Mouse (Mus musculus) forebrain, embryonic 15.5 days (tissue): ENCODE measurements around the gene Ankk1. TPM values are rescaled to one million over a fixed set of nuclear protein-coding genes. Genes with fewer than 3 reads are reported as not detected.
A peak's percentile ranks its signal among the peaks of the same experiment; 100 is the strongest.

ENCODE experiments used
- ATAC-seq: fragments of 200-750 bp; cut with Nextera tagmentation; replicated peaks from 2 replicates; pipeline ENCODE4 v1.8.0; 2017; ENCODE audit warnings: mild to moderate bottlenecking, moderate TSS enrichment, moderate library complexity
- H3K27ac ChIP-seq: fragments of 300-500 bp; sonication (generic); replicated peaks from 2 replicates; pipeline ENCODE4 v1.5.1; 2015; ENCODE audit warnings: mild to moderate bottlenecking, inconsistent platforms
- H3K27me3 ChIP-seq: fragments of 300-500 bp; sonication (generic); 2 replicates; pipeline ENCODE4 v1.6.1; 2015; ENCODE audit warnings: inconsistent platforms
- H3K36me3 ChIP-seq: fragments of 300-500 bp; sonication (generic); 2 replicates; pipeline ENCODE4 v1.6.1; 2015; ENCODE audit warnings: mild to moderate bottlenecking, inconsistent platforms
- H3K4me1 ChIP-seq: fragments of 300-500 bp; sonication (generic); 2 replicates; pipeline ENCODE4 v1.6.1; 2015; ENCODE audit warnings: inconsistent platforms
- H3K4me2 ChIP-seq: fragments of 300-500 bp; sonication (generic); replicated peaks from 2 replicates; pipeline ENCODE4 v1.6.1; 2015; ENCODE audit warnings: mild to moderate bottlenecking, inconsistent platforms
- H3K4me3 ChIP-seq: fragments of 300-500 bp; sonication (generic); 2 replicates; pipeline ENCODE4 v1.5.1; 2015; ENCODE audit warnings: mild to moderate bottlenecking, inconsistent platforms
- H3K9ac ChIP-seq: fragments of 300-500 bp; sonication (generic); replicated peaks from 2 replicates; pipeline ENCODE4 v1.6.1; 2015; ENCODE audit warnings: mild to moderate bottlenecking, inconsistent platforms
- H3K9me3 ChIP-seq: fragments of 300-500 bp; sonication (generic); 2 replicates; pipeline ENCODE4 v1.6.1; 2016; ENCODE audit warnings: inconsistent platforms
- WGBS: fragments of 180-500 bp; shearing (Covaris S2); methylation state at CpG from one replicate; pipeline ENCODE4 v1.1.7; 2015; ENCODE audit warnings: mixed read lengths; 5-methylcytosine and 5-hydroxymethylcytosine counted together
- polyA plus RNA-seq: library from polyadenylated mRNA; unstranded; fragments of >200 nt; fragmentation: Nextera tagmentation; extraction: Ambion mirVana; gene quantifications from 2 replicates; pipeline ENCODE4 v1.2.1, GENCODE M21; 2015

Ankk1 gene
- polyA plus RNA-seq, 1 experiment from 2014 or later: not detected

DNA sequence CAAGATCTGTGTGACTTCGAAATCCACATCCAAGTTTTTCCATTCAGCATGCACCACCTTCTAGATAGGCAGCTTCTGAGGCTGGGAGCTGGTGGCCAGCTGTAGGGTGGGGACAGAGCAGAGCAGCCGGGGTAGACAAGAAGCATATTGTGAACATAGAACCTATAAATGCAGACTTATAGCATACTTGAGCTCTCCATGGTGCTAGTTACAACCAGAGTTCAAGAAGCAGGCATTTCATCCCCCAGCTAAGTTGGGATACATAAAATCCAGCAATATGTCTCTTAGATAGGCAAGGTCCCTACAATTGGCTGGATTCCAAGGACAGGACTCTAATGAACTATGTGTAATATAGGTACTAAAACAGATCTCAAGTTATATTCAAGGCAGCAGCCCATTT, 23.1 kb downstream of the Ankk1 start:
- Histone ChIP-seq H3K9ac (no peak overlapping the region), H3K36me3 (no peaks in the 10 kb centered on the region), H3K4me2 (no peak overlapping the region), H3K4me1 (no peaks in the 10 kb centered on the region), H3K4me3 (no peak overlapping the region), H3K27me3 (no peaks in the 10 kb centered on the region), H3K9me3 (no peaks in the 10 kb centered on the region), H3K27ac (no peak overlapping the region)
- no peak for ATAC-seq
- 75% methylated on average over 2 of the region's 2 CpGs for WGBS

GRCm38 (mm10) chr9:49396006-49396405, 30.8 kb downstream of the Ankk1 start:
- Histone ChIP-seq H3K4me1 (no peaks in the 10 kb centered on the region), H3K27ac (no peak overlapping the region), H3K27me3 (no peaks in the 10 kb centered on the region), H3K9ac (no peak overlapping the region), H3K4me2 (no peak overlapping the region), H3K9me3 (no peaks in the 10 kb centered on the region), H3K4me3 (no peak overlapping the region), H3K36me3 (no peaks in the 10 kb centered on the region)
- ATAC-seq: no peak

GRCm38 (mm10) chr9:49392242-49392641, 34.6 kb downstream of the Ankk1 start:
- Histone ChIP-seq H3K36me3 (no peaks in the 10 kb centered on the region), H3K27ac (no peak overlapping the region), H3K4me2 (no peak overlapping the region), H3K4me1 (no peaks in the 10 kb centered on the region), H3K9ac (no peak overlapping the region), H3K4me3 (no peak overlapping the region), H3K9me3 (no peaks in the 10 kb centered on the region), H3K27me3 (no peaks in the 10 kb centered on the region)
- no peak for ATAC-seq
- WGBS: 57% methylated on average over 2 of the region's 2 CpGs

GRCm38 (mm10) chr9:49386119-49386518, 40.7 kb downstream of the Ankk1 start:
- peak; percentile 61 for ATAC-seq
- no peaks in the 10 kb centered on the region for H3K36me3 ChIP-seq

GRCm38 (mm10) chr9:49385301-49385700, 41.5 kb downstream of the Ankk1 start:
- 57% methylated on average over 7 of the region's 7 CpGs for WGBS
- no peak overlapping the region for H3K9ac ChIP-seq
- no peak for ATAC-seq

More at GRCm38 (mm10) chr9:49386119-49386518, 40.7 kb downstream of the Ankk1 start:
- Histone ChIP-seq H3K9me3 (no peaks in the 10 kb centered on the region), H3K4me2 (no peak overlapping the region), H3K27ac (no peak overlapping the region), H3K4me1 (peaks cover 3% of the 10 kb centered on the region; the same call in 1 of the 2 replicates), H3K9ac (no peak overlapping the region), H3K4me3 (no peak overlapping the region), H3K27me3 (no peaks in the 10 kb centered on the region)
- 9% methylated on average over 11 of the region's 11 CpGs for whole genome bisulfite sequencing

DNA sequence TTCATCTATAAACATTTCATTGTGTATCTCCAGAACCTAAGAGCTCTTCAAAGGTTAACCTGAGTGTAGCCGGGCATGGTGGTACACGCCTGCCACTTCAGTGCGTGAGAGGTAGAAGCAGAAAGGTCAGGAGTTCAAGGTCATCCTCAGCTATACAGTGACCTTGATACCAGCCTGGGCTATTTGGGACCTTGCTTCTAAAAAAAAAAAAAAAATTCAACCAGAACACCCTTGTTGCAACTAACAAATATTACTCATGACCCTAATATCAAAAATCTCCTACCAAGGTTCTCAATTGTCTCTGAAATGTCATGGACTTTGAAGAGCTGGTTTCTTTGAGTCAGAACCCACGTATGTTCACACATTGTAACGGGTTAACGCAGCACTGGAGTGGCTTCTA, 42.0 kb downstream of the Ankk1 start:
- no peak overlapping the region for H3K27ac ChIP-seq
- H3K9ac ChIP-seq: no peak overlapping the region
- no peak overlapping the region for H3K4me3 ChIP-seq
- H3K27me3 ChIP-seq: no peaks in the 10 kb centered on the region
- ATAC-seq: no peak
- H3K9me3 ChIP-seq: no peaks in the 10 kb centered on the region
- H3K36me3 ChIP-seq: no peaks in the 10 kb centered on the region
- H3K4me1 ChIP-seq: peaks cover 3% of the 10 kb centered on the region; the same call in 1 of the 2 replicates
- 90% methylated on average over 6 of the region's 6 CpGs for WGBS
- H3K4me2 ChIP-seq: no peak overlapping the region

More at GRCm38 (mm10) chr9:49385301-49385700, 41.5 kb downstream of the Ankk1 start:
- Histone ChIP-seq H3K4me2 (no peak overlapping the region), H3K36me3 (no peaks in the 10 kb centered on the region), H3K4me1 (peaks cover 3% of the 10 kb centered on the region; the same call in 1 of the 2 replicates), H3K9me3 (no peaks in the 10 kb centered on the region), H3K4me3 (no peak overlapping the region), H3K27me3 (no peaks in the 10 kb centered on the region), H3K27ac (no peak overlapping the region)

- 39% methylated on average over 3 of the region's 3 CpGs for WGBS
- no peak overlapping the region for H3K4me2 ChIP-seq
- no peak overlapping the region for H3K27ac ChIP-seq
- no peaks in the 10 kb centered on the region for H3K36me3 ChIP-seq
- no peaks in the 10 kb centered on the region for H3K27me3 ChIP-seq
- no peak for ATAC-seq
- peaks cover 3% of the 10 kb centered on the region; the same call in 1 of the 2 replicates for H3K4me1 ChIP-seq
- H3K4me3 ChIP-seq: no peak overlapping the region
- H3K9ac ChIP-seq: no peak overlapping the region
- H3K9me3 ChIP-seq: no peaks in the 10 kb centered on the region
These were observed 42.8 kb downstream of the Ankk1 start for GRCm38 (mm10) chr9:49384041-49384440.

DNA sequence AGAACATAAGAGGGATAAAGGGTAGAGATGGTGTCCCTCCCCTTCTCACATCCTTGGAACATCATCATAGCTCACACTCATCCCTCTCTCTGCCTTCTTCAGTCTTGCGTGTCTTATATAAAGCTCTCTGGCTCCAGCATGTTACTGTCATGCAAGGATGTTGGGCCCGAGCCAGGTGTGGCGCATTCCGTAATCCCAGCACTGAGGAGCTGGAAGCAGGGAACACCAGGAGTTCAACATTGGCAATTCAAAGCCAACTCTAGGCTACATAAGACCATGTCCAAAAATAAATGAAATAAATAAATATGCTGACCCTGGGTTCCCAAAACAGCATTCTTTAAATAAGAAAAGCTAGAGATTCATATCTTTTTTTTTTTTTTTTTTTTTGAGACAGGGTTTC, 46.9 kb downstream of the Ankk1 start:
- Histone ChIP-seq H3K9me3 (no peaks in the 10 kb centered on the region), H3K27me3 (no peaks in the 10 kb centered on the region), H3K36me3 (no peaks in the 10 kb centered on the region), H3K4me2 (no peak overlapping the region), H3K27ac (no peak overlapping the region), H3K4me3 (no peak overlapping the region), H3K9ac (no peak overlapping the region), H3K4me1 (no peaks in the 10 kb centered on the region)
- ATAC-seq: no peak
- 86% methylated on average over 4 of the region's 4 CpGs for WGBS

GRCm38 (mm10) chr9:49373946-49374345, 52.9 kb downstream of the Ankk1 start:
- H3K9ac ChIP-seq: no peak overlapping the region
- H3K4me3 ChIP-seq: no peak overlapping the region
- ATAC-seq: no peak
- 92% methylated on average over 2 of the region's 2 CpGs for WGBS
- H3K9me3 ChIP-seq: no peaks in the 10 kb centered on the region
- H3K36me3 ChIP-seq: no peaks in the 10 kb centered on the region
- H3K27me3 ChIP-seq: no peaks in the 10 kb centered on the region; the same call in 1 of the 2 replicates
- no peak overlapping the region for H3K27ac ChIP-seq
- H3K4me1 ChIP-seq: no peaks in the 10 kb centered on the region
- no peak overlapping the region for H3K4me2 ChIP-seq

DNA sequence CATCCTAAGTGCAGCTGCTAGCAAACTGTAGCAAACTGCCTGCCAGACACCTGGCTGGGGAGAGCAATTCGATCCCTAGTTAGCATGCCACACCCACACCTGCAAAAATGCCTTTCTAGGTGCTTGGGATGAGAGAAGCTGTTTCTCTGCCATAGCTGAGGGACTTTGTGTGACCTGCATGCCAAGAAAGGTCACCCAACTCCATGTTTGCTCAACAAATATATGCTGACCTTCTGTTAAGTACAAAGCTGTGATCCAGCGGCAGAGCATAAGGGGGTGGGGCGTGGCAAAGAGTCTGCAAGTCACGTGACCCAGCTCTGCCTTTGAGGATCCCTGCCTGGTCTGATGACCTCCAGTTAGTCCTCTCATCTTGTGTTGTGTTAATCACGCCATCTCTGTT, 61.1 kb downstream of the Ankk1 start:
- Histone ChIP-seq H3K9me3 (no peaks in the 10 kb centered on the region), H3K27me3 (no peaks in the 10 kb centered on the region; the same call in 1 of the 2 replicates), H3K27ac (no peak overlapping the region), H3K4me3 (no peak overlapping the region), H3K4me1 (peaks cover 5% of the 10 kb centered on the region; the same call in 1 of the 2 replicates), H3K9ac (no peak overlapping the region), H3K4me2 (no peak overlapping the region), H3K36me3 (no peaks in the 10 kb centered on the region)
- ATAC-seq: no peak
- WGBS: 32% methylated on average over 5 of the region's 5 CpGs

Other genes with a start within 250 kb of the Ankk1 start
- gene Gm4894, start 176.5 kb downstream of the Ankk1 start, polyA plus RNA-seq: not detected in 2 replicates
- 3.2 and 3.9 TPM in 2 replicates for gene Drd2, start 86.4 kb downstream of the Ankk1 start, polyA plus RNA-seq
- gene Ttc12, start 59.2 kb upstream of the Ankk1 start, polyA plus RNA-seq: 0.83 and 1.8 TPM in 2 replicates